Mouse (Mus musculus) heart, embryonic 10.5 days (tissue): ENCODE measurements around the gene Rasl11b. TPM values are rescaled to one million over a fixed set of nuclear protein-coding genes. Genes with fewer than 3 reads are reported as not detected.

Experiments used
- DNase-seq: peaks from one replicate; pipeline ENCODE4 v3.0.0-alpha.2; 2017; ENCODE audit warnings: low spot score
- H3K27ac ChIP-seq: fragments of 300-500 bp; sonication (generic); 2 replicates; pipeline ENCODE4 v1.5.1; 2016; ENCODE audit warnings: mild to moderate bottlenecking
- H3K27me3 ChIP-seq: fragments of 300-500 bp; sonication (generic); 2 replicates; pipeline ENCODE4 v1.6.1; 2016; ENCODE audit warnings: mild to moderate bottlenecking; ENCODE audit not compliant: poor library complexity, insufficient read depth, severe bottlenecking
- H3K36me3 ChIP-seq: fragments of 300-500 bp; sonication (generic); 2 replicates; pipeline ENCODE4 v1.6.1; 2016; ENCODE audit warnings: mild to moderate bottlenecking, moderate library complexity
- H3K4me1 ChIP-seq: fragments of 300-500 bp; sonication (generic); 2 replicates; pipeline ENCODE4 v1.6.1; 2016; ENCODE audit warnings: mild to moderate bottlenecking
- H3K4me3 ChIP-seq: fragments of 300-500 bp; sonication (generic); 2 replicates; pipeline ENCODE4 v1.5.1; 2016; ENCODE audit warnings: mild to moderate bottlenecking, moderate library complexity
- H3K9me3 ChIP-seq: fragments of 300-500 bp; sonication (generic); 2 replicates; pipeline ENCODE4 v1.6.1; 2016; ENCODE audit warnings: mild to moderate bottlenecking, moderate library complexity
- WGBS: fragments of 180-500 bp; shearing (Covaris S2); methylation state at CpG from one replicate; pipeline ENCODE4 v1.1.7; 2016; 5-methylcytosine and 5-hydroxymethylcytosine counted together
- polyA plus RNA-seq: library from polyadenylated mRNA; unstranded; fragments of >200 nt; fragmentation: Nextera tagmentation; extraction: Ambion mirVana; gene quantifications from 2 replicates; pipeline ENCODE4 v1.2.1, GENCODE M21; 2016

The Rasl11b gene
- polyA plus RNA-seq, 1 experiment from 2014 or later, result 58.3 TPM

DNA sequence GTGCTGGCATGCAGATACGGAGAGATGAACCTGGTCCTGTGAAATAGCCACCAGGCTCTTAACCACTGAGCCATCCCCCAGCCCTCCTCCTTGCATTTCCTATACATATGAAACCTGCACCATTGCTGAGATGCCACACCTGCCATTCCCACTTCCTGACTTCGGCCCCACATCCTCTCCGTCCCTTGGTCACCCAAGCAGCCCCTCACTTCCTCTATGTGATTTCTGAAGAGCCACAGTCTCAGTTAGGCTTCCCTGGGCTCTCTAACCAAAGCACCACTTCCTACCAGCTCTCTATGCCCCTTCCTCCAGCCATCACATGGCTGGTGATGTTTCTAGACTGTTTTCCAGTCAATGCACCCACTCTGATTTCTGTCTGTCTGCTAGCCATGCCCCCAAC, 28.4 kb upstream of the Rasl11b start:
- Histone ChIP-seq H3K4me1 (peaks cover 47% of the 10 kb centered on the region), H3K36me3 (no peaks in the 10 kb centered on the region), H3K9me3 (no peaks in the 10 kb centered on the region), H3K27ac (no peak overlapping the region), H3K4me3 (no peak overlapping the region), H3K27me3 (no peaks in the 10 kb centered on the region)
- DNase-seq, result no peak
- 78% methylated on average over 3 of the region's 3 CpGs for WGBS

DNA sequence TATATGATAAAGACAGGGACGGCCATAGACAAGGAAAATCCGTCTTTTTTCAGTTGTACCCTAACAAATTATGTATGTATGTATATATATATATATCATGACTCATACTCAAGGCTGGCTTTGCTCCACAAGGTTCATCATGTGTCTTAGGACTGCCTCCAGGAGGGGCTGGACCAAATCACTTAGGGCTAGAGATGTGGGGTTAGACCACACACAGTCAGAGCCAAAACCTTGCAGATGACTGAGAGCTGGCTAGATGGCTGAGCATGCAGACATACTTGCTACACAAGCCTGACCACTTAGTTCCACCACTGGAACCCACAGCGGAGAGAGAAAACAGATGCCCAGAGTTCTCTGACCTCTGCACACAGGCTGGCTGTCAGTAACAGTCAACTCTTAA, 27.0 kb upstream of the Rasl11b start:
- Histone ChIP-seq H3K36me3 (no peaks in the 10 kb centered on the region), H3K4me3 (no peak overlapping the region), H3K27me3 (no peaks in the 10 kb centered on the region), H3K27ac (peak overlapping the region; percentile 49; the same call in 1 of the 2 replicates), H3K9me3 (no peaks in the 10 kb centered on the region), H3K4me1 (peaks cover 47% of the 10 kb centered on the region)
- no peak for DNase-seq
- WGBS, result 79% methylated on average over 3 of the region's 3 CpGs

DNA sequence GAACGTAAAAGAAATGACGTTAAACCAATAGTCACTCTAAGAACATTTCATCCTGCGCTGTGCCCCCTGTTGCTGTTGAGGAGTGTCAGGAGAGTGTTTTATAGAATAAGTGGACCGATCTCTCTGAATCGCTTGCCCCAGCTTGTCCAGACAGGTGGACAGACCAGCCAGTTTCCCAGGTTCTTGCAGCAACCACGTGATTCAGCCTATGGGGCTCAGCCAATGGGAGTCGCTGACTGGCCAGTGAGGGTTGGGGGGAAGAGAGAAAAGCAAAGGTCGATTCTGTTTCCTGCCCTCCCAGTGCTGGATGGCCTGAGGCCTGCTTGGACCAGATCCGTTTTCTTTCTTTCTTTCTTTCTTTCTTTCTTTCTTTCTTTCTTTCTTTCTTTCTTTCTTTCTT, 23.3 kb upstream of the Rasl11b start:
- no peaks in the 10 kb centered on the region for H3K9me3 ChIP-seq
- WGBS, result 65% methylated on average over 9 of the region's 9 CpGs
- DNase-seq, result no peak
- H3K4me3 ChIP-seq, result no peak overlapping the region
- H3K36me3 ChIP-seq, result no peaks in the 10 kb centered on the region
- H3K4me1 ChIP-seq, result peaks cover 51% of the 10 kb centered on the region
- no peaks in the 10 kb centered on the region for H3K27me3 ChIP-seq
- peak overlapping the region; percentile 89 for H3K27ac ChIP-seq

DNA sequence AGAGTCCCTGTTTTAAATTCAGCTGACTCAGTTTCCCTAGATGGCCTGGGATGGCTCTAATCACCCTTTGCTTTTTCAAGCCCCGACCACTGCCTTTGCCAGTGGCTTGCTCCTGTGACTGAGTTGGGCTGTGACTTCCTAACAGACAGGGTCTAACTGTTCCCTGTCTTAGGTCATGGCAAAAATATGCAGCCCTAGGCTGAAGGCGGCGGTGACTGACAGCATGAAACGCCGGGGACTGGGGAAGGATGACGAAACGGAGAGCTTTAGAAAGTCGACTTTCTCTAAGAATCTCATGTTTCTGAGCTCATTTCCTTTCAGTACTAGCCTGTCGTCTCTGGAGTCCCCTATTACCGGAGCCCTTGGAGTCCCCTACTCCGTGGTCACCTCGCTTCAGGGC, 22.9 kb upstream of the Rasl11b start:
- no peaks in the 10 kb centered on the region for H3K27me3 ChIP-seq
- peak; percentile 88 for DNase-seq
- peak overlapping the region; percentile 28 for H3K4me3 ChIP-seq
- H3K27ac ChIP-seq, result peak overlapping the region; percentile 89
- H3K9me3 ChIP-seq, result no peaks in the 10 kb centered on the region
- no peaks in the 10 kb centered on the region for H3K36me3 ChIP-seq
- peaks cover 53% of the 10 kb centered on the region for H3K4me1 ChIP-seq
- 26% methylated on average over 12 of the region's 12 CpGs for WGBS

DNA sequence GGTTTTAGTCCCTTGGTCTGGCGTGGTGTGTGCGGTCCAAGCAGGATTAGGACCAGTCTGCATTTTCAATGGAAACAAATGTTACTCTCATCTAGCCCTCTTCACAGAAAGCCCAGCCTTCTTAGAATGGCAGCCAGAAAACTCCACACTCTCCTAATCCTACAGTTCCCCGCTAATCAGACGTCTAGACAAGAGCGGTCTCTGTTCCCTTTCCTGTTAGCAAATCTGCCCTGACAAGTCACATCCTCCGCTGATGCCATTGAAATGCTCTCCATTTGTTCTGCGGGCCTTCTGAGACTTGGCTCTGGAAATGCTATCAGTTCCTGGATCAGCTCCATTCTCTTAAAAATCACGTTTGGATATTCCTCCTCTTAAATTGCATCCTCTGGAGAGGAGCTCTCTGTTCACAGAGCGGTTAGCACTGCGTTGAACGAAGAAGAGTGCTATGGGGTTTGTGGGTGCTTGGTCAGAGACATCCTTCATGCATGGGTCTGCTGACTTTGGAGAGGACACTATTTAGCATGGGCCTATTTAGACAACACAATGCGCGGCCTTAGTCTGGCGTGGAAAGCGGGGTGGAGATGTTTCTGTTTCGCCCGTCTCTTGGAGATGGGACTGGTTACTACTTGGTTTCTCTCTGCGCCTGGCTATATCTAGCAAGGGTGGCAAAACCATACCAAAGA, 21.8 kb upstream of the Rasl11b start:
- H3K27me3 ChIP-seq, result no peaks in the 10 kb centered on the region

DNA sequence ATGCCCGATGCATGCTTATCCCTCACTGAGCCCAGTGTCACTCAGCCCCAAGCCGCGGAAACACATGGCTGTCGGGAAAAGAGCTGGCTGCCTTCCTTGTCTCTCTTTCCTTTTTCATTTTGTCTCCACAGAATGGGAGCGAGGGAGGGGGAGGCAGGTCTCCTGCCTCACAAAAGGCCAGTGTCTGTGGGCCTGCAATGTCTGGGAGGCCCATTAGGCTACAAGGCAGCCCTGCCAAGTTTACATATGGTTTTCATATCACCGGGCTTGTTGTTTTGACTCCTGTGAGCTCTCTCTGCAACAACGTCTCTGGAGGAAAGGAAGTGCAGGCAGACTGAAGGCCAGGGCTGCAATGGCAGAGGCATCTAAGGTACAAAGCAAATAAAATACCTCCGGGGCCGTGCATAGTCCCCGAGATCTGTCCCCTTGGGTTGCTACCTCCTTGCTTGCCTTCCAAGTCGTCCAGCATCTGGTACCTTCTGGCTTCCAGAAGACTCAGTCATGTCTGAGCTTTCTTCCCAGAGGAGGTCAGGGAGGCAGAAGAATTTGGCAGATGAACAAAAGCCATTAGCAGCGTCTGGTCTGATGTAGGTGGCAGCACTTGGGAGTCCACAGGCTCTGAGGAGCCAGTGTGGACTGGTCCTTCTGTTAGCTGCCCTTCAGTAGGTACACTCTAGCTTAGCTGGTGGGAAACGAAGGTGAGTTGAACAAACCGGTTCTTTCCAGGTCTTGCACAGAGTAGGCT, 19.4 kb upstream of the Rasl11b start:
- Histone ChIP-seq H3K36me3 (no peaks in the 10 kb centered on the region), H3K4me1 (peaks cover 49% of the 10 kb centered on the region), H3K27me3 (no peaks in the 10 kb centered on the region), H3K9me3 (no peaks in the 10 kb centered on the region), H3K27ac (peak overlapping the region; percentile 81), H3K4me3 (0 out of 2 replicates have a peak overlapping the region, but pooled peaks have one; percentile 13)
- no peak for DNase-seq
- 43% methylated on average over 14 of the region's 14 CpGs for WGBS

More for the DNA sequence above, 21.8 kb upstream of the Rasl11b start:
- Histone ChIP-seq H3K4me3 (no peak overlapping the region), H3K36me3 (no peaks in the 10 kb centered on the region), H3K4me1 (peaks cover 53% of the 10 kb centered on the region), H3K27ac (peak overlapping the region; percentile 89), H3K9me3 (no peaks in the 10 kb centered on the region)
- DNase-seq, result no peak
- WGBS, result 53% methylated on average over 18 of the region's 18 CpGs

DNA sequence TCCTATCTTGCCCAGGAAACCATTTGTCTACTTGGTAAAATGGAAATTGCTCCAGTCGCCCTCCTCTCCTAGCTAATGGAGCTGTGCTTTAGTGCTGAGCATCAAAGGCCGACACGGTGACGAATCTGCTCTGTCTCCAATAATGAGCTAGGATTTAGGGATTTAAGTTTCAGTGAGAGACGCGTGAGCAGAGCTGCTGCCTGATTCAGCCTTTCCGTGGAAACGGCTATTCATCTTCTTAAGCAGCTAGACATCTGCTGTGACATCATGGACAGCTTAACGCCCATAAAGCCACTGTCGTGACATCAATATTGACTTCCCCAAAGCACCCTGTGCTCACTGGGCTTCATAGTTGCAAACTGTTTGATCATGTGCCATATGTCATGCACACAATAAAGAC, 14.9 kb upstream of the Rasl11b start:
- H3K27me3 ChIP-seq, result no peaks in the 10 kb centered on the region
- WGBS, result 49% methylated on average over 10 of the region's 10 CpGs
- no peak overlapping the region for H3K4me3 ChIP-seq
- no peak for DNase-seq
- H3K9me3 ChIP-seq, result no peaks in the 10 kb centered on the region
- peaks cover 49% of the 10 kb centered on the region for H3K4me1 ChIP-seq
- no peak overlapping the region for H3K27ac ChIP-seq
- no peaks in the 10 kb centered on the region for H3K36me3 ChIP-seq

DNA sequence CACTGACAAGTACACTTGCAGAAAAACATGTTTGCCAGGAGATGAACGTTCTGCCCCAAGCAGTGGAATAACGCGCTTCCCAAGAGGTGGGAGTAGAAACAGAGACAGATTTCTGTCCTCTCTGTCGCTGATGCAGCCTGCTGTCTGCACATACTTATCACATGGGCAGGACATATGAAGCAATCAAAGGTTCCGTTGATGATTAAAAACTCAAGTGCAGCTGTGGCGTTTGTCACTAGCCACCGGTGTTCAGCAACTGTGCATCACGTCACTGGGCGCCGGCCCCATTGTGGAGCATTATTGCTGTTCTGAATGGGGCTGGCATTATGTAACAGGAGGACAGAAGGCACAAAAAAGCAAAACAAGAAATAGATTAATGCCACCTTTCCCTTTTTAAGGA, 12.0 kb upstream of the Rasl11b start:
- no peaks in the 10 kb centered on the region for H3K27me3 ChIP-seq
- H3K36me3 ChIP-seq, result no peaks in the 10 kb centered on the region
- peak overlapping the region; percentile 19 for H3K27ac ChIP-seq
- H3K4me3 ChIP-seq, result no peak overlapping the region
- no peak for DNase-seq
- 40% methylated on average over 10 of the region's 10 CpGs for WGBS
- H3K4me1 ChIP-seq, result peaks cover 39% of the 10 kb centered on the region
- no peaks in the 10 kb centered on the region for H3K9me3 ChIP-seq

DNA sequence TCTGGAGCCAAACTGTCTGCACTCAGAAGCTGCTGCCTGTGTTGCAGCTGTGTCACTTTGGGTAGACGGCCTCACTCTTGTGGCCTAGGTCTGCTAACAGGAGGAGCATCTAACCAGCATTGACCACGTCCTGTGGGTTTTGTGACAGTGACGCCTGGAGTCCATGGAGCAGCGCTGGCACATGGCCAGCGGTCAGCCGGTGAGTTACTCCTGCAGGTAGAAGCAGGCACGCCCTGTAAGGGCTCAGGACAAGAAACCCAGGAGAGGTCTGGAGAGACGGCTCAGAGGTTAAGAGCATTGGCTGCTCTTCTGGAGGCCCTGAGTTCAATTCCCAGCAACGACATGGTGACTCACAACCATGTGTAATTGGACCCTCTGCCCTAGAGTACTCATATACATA, 10.5 kb upstream of the Rasl11b start:
- H3K4me1 ChIP-seq, result peaks cover 52% of the 10 kb centered on the region
- H3K27ac ChIP-seq, result peak overlapping the region; percentile 72
- no peaks in the 10 kb centered on the region for H3K9me3 ChIP-seq
- 48% methylated on average over 9 of the region's 9 CpGs for WGBS
- H3K27me3 ChIP-seq, result no peaks in the 10 kb centered on the region
- H3K4me3 ChIP-seq, result no peak overlapping the region
- H3K36me3 ChIP-seq, result no peaks in the 10 kb centered on the region
- DNase-seq, result no peak

DNA sequence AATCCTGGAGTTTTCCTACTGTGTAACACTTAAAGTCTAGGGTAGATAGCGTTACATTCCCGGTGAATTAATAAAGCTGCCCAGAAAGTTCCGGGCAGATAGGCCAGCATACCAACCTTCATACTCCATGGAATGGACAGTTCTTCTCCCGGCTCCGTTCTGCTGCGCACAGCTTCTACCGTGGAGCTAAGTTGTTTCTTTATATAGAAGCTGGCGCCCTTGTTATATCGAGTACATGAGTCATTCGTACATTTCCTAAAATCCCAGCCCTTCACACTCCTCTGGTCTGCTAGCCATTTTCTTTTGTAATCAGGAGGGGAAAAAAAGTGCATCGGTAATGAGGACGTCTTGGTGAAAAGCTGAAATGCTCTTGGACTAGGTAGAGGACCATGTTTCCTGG, 7.0 kb upstream of the Rasl11b start:
- DNase-seq, result no peak
- Histone ChIP-seq H3K9me3 (no peaks in the 10 kb centered on the region), H3K4me3 (no peak overlapping the region), H3K4me1 (peaks cover 65% of the 10 kb centered on the region), H3K27ac (no peak overlapping the region; the same call in 1 of the 2 replicates), H3K27me3 (0 out of 2 replicates have a peak, but pooled peaks cover 5% of the 10 kb centered on the region), H3K36me3 (no peaks in the 10 kb centered on the region)
- 68% methylated on average over 12 of the region's 12 CpGs for WGBS

DNA sequence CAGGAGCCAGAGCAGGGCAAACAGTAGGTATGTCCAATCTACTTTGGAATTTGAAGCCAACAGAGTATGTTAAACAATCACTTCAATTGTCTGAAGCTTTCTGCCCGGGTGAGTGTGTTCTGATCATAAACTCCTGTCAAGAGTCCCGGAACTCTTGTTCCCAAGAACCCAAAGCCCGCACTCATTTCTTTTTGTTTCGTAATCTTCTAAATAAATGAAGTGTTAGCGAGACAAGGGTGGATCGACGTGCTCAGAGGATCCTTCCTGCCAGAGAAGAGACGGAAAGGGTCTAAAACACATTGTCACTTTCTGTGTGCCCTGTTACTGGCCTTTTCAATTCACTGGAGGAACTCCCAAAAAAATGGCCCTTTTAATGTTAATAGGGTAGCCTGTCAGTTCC, 6.2 kb upstream of the Rasl11b start:
- H3K27ac ChIP-seq, result no peak overlapping the region
- no peak overlapping the region for H3K4me3 ChIP-seq
- no peaks in the 10 kb centered on the region for H3K9me3 ChIP-seq
- no peaks in the 10 kb centered on the region for H3K36me3 ChIP-seq
- H3K4me1 ChIP-seq, result peaks cover 63% of the 10 kb centered on the region
- 79% methylated on average over 8 of the region's 8 CpGs for WGBS
- H3K27me3 ChIP-seq, result 0 out of 2 replicates have a peak, but pooled peaks cover 5% of the 10 kb centered on the region
- no peak for DNase-seq

DNA sequence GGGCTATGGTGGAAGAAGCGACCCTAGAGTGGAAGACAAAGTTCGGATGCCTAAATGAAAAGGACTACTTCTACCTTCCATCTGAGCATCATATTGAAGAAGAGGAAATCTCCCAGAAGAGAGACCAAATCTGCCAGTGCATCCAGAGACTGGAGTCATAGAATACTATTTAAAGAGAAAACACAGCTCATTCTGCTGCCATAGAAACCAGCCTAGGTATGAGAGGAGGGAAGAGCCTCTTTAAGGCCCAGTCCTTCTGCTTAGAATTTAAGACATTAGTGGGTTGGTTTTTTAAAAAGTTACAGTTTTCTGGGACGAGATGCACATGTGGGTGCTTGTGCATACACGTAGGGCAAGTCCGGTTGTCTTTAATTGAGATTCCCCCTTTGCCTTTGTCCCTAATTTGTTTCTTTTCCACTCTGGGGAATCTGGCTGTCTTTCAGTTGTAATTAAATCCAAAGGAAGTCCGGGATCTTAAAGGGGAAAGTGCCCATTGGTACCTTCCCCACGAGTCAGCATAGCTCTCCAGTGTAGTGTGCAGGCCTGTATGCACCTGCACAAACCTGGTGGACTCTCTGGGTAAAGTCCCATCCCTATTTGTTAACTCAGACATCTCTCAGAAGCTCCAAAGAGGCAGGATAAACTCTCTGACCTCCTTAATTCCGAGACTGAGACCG, 5.5 kb upstream of the Rasl11b start:
- 68% methylated on average over 9 of the region's 9 CpGs for WGBS
- H3K27ac ChIP-seq, result peak overlapping the region; percentile 57

DNA sequence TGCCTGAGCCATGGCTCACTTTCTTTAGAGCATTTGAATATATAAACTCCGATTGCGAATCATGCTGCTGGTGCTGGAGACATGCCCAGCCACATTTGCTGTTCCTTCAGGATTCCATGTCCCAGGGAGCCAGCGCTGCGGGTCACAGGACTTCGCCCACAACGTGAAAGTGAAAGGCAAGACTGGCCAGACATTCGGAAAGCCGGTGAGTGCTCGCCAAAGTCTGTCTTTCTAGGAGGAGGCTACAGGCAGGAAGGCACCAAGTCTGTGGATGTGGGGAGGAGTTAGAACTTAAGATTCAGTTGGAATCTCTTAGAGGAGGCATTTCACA, 5.0 kb upstream of the Rasl11b start:
- Histone ChIP-seq H3K4me1 (peaks cover 63% of the 10 kb centered on the region), H3K36me3 (no peaks in the 10 kb centered on the region), H3K27me3 (0 out of 2 replicates have a peak, but pooled peaks cover 5% of the 10 kb centered on the region), H3K9me3 (no peaks in the 10 kb centered on the region), H3K27ac (peak overlapping the region; percentile 57), H3K4me3 (no peak overlapping the region)
- DNase-seq, result no peak
- WGBS, result 49% methylated on average over 9 of the region's 9 CpGs

More for the DNA sequence above, 5.5 kb upstream of the Rasl11b start:
- H3K4me1 ChIP-seq, result peaks cover 63% of the 10 kb centered on the region
- no peak overlapping the region for H3K4me3 ChIP-seq
- no peaks in the 10 kb centered on the region for H3K36me3 ChIP-seq
- DNase-seq, result no peak
- no peaks in the 10 kb centered on the region for H3K9me3 ChIP-seq
- 0 out of 2 replicates have a peak, but pooled peaks cover 5% of the 10 kb centered on the region for H3K27me3 ChIP-seq
